Mouse (Mus musculus) bone marrow, adult 2 months (tissue): ENCODE results near the gene Gm5447.

Experiments
- CTCF ChIP-seq: fragments of 200-500 bp; IDR thresholded peaks from 2 replicates; pipeline ENCODE4 v1.5.1; 2011; ENCODE audit warnings: low read length, control low read depth; ENCODE audit not compliant: control insufficient read depth, insufficient read depth
- POLR2A ChIP-seq: fragments of 200-500 bp; IDR thresholded peaks from 2 replicates; pipeline ENCODE4 v1.6.1; 2011; ENCODE audit warnings: low read depth, mild to moderate bottlenecking, control low read depth, low read length, borderline replicate concordance; ENCODE audit not compliant: control insufficient read depth

DNA sequence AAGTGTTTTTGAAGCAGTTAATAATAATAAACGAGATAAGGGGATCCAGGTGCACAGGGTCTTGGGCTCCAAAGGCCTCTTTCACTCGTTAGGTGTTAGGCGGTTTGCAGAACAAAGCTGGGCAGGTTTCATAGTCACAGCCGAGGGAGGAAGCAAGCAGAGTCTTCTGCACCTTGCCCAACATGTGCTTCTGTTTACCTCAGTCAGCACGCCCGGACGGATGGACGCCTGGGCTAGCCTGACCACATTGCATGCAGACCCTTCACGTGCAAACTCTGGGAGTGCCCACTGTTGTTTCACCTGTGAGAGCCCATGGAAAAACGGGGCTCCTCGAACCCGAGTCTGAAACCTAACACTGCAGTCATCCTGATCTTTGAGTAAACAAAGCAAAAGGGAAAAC is 30.5 kb downstream of the Gm5447 start:
- TF ChIP-seq CTCF, result no peak
- TF ChIP-seq POLR2A, result no peak
